Mouse (Mus musculus): ENCODE measurements around the gene Acy3.

DNA sequence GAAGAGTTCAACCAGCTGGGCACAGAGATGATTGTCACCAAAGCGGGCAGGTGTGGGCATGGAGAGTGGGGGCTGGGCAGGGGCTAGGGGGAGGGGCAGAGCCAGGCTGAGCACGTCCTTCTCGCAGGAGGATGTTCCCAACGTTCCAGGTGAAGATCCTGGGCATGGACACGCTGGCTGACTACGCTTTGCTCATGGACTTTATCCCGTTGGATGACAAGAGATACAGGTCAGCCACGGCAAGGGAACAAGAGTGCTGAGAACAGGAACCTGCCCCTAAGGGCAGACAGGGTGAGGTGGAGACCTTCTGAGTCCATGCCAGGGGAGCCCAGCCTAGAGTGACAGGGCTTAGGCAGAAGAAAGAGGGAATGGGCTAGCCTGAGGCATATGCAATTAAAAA lies 10.4 kb downstream of the Acy3 start:
- TF ChIP-seq CTCF (IDR thresholded peaks at IDR 0.05; ENCODE audit: extremely low read depth, insufficient read depth, low read length) (no peak), POLR2A (IDR thresholded peaks at IDR 0.05; ENCODE audit: extremely low read depth, insufficient read depth, low read length) (no peak)
